Mouse (Mus musculus) embryonic fibroblast, embryonic 13.5 days (primary cell): Measurements from ENCODE around the gene Ninj2.

Source experiments
- CTCF ChIP-seq: IDR thresholded peaks from 2 replicates; pipeline ENCODE4 v1.5.1; 2011; ENCODE audit warnings: mild to moderate bottlenecking, control low read depth, low read length, moderate library complexity, borderline replicate concordance; ENCODE audit not compliant: insufficient read depth
- POLR2A ChIP-seq: IDR thresholded peaks from 2 replicates; pipeline ENCODE4 v1.6.1; 2011; ENCODE audit warnings: low read depth, mild to moderate bottlenecking, control low read depth, low read length, moderate library complexity

- TF ChIP-seq POLR2A, result no peak
- TF ChIP-seq CTCF, result no peak
These were observed 8.1 kb downstream of the Ninj2 start for GRCm38 (mm10) chr6:120101221-120101620.
